Mouse (Mus musculus) C2C12 (cell line): ENCODE results near the gene Srxn1. TPM values are rescaled to one million over a fixed set of nuclear protein-coding genes. Genes with fewer than 3 reads are reported as not detected.

ENCODE experiments used
- H3K27me3 ChIP-seq: one replicate; pipeline ENCODE4 v1.6.1; 2011; ENCODE audit not compliant: control insufficient read depth, insufficient read depth, insufficient read length
- H3K36me3 ChIP-seq: one replicate; pipeline ENCODE4 v1.6.1; 2011; ENCODE audit not compliant: control insufficient read depth, insufficient read depth
- H3K4me3 ChIP-seq: one replicate; pipeline ENCODE4 v1.5.1; 2011; ENCODE audit warnings: mild to moderate bottlenecking, control low read depth; ENCODE audit not compliant: poor library complexity, insufficient read depth, severe bottlenecking
- H3K79me2 ChIP-seq: one replicate; pipeline ENCODE4 v1.6.1; 2011; ENCODE audit not compliant: control insufficient read depth, insufficient read depth
- H3K79me3 ChIP-seq: one replicate; pipeline ENCODE4 v1.6.1; 2011; ENCODE audit warnings: low read depth, control low read depth
- H3ac ChIP-seq: one replicate; pipeline ENCODE3; 2011; ENCODE audit warnings: low read depth; ENCODE audit not compliant: control insufficient read depth, insufficient read length
- CEBPB ChIP-seq: IDR thresholded peaks from one replicate; pipeline ENCODE4 v1.6.1; 2011; ENCODE audit warnings: low read depth, mild to moderate bottlenecking, control low read depth, moderate library complexity
- CTCF ChIP-seq: IDR thresholded peaks from one replicate; pipeline ENCODE4 v1.5.1; 2011; ENCODE audit not compliant: control insufficient read depth, insufficient read depth, insufficient read length
- FOSL1 ChIP-seq: IDR thresholded peaks from one replicate; pipeline ENCODE4 v1.8.0; 2011; ENCODE audit warnings: mild to moderate bottlenecking, low read length; ENCODE audit not compliant: poor library complexity, insufficient read depth, severe bottlenecking
- MAX ChIP-seq: IDR thresholded peaks from one replicate; pipeline ENCODE4 v1.6.1; 2011; ENCODE audit warnings: mild to moderate bottlenecking, control low read depth
- MYOD1 ChIP-seq: IDR thresholded peaks from one replicate; pipeline ENCODE4 v1.6.1; 2011; ENCODE audit warnings: low read depth; ENCODE audit not compliant: control insufficient read depth, insufficient read length
- MYOG ChIP-seq: IDR thresholded peaks from one replicate; pipeline ENCODE4 v1.6.1; 2011; ENCODE audit not compliant: control insufficient read depth, insufficient read length; ENCODE audit errors: extremely low read depth
- USF1 ChIP-seq: IDR thresholded peaks from one replicate; pipeline ENCODE4 v1.6.1; 2011; ENCODE audit warnings: low read depth, mild to moderate bottlenecking, control low read depth, moderate library complexity
- polyA plus RNA-seq: library from polyadenylated mRNA; unstranded; fragments of >200 nt; fragmentation: generic; extraction: Trizol; gene quantifications from one replicate; pipeline ENCODE4 v1.2.1, GENCODE M21; 2012; ENCODE audit warnings: missing spikeins

The Srxn1 gene
- polyA plus RNA-seq, 1 experiment = 60.3 TPM

DNA sequence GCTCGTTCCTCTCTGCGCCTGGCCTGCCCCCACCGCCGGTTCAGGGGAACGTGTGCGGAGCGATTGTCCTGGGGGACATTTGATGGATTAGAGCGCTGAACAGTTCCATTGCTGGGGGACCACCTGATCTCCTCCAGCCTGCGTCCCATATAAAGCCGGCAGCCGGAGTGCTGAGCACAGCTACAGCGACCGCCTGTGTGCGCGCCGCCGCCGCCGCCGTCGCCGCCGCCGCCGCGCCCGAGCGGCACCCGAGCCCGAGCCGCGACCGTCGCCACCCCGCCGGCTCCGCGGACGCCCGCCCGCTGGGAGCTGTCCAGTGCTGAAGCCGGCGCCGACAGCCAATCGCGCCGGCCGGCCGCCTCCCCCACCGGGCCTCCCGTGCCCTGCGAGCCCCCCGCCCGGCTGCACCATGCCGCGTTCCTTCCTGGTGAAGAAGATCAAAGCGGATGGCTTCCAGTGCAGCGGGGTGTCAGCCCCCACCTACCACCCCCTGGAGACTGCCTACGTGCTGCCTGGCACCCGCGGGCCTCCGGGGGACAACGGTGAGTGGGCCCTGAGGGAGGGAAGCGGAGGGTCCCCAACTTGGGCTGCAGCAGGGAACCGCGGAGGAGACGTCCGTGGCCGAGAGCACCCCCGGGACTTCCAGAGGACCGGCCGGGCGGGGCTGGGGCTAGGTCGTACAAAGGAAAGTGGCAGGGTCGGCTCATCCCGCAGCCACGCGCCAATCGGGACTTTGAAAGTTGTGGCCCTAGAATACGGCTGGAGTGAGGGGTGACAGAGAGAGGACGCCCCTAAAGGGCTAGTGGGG, 23.5 kb upstream of the Srxn1 start:
- H3K79me2 ChIP-seq = no peaks in the 10 kb centered on the region
- no peaks in the 10 kb centered on the region for H3K79me3 ChIP-seq
- H3K36me3 ChIP-seq = no peaks in the 10 kb centered on the region
- no peak overlapping the region for H3K4me3 ChIP-seq
- H3K27me3 ChIP-seq = peaks cover 60% of the 10 kb centered on the region
- no peak overlapping the region for H3ac ChIP-seq
- no peak for TF ChIP-seq FOSL1

DNA sequence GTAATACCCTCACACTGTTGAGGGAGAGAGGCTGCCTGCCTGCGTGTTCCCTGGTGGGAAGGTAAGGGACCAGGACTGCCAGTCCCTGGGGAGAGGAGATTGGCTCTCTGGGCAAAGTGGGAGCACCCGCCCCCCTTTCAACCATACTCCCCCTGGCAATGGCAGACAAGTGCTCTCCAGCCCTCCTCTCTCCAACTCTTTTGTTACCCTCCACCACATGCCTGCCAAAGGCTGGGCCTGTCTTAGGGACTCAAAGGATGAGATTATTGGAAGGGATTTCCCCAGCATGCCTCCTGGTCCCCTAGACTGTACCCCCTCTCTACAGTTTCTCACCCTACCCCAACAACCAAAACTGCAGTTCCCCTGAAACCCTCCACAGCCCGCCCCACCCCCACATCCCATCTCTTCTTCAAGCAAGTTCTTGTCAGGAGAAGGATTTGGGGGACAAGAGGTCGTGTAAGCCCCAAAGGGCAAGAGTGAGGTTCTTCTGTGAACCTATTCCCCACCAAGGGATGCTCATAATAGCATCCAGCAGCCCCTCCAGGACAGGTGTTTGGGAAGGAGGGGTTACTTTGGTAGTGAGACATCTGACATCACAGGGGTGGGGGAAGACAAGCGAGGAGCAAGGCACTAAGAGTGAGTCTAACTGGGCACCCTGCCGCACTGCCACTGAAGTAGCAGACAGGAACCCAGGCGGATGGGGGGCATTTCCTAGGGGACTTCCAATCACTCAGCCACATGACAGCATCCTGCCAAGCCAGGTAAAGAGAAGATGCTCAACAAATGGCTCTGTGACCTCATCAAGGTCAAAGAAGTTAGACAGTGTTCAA, 22.6 kb upstream of the Srxn1 start:
- H3K4me3 ChIP-seq = no peak overlapping the region
- no peaks in the 10 kb centered on the region for H3K79me3 ChIP-seq
- no peaks in the 10 kb centered on the region for H3K79me2 ChIP-seq
- TF ChIP-seq MYOD1 (no peak), CEBPB (no peak), MAX (no peak), CTCF (no peak), FOSL1 (no peak), USF1 (no peak), MYOG (no peak)
- no peaks in the 10 kb centered on the region for H3K36me3 ChIP-seq
- H3ac ChIP-seq = no peak overlapping the region
- peaks cover 54% of the 10 kb centered on the region for H3K27me3 ChIP-seq

DNA sequence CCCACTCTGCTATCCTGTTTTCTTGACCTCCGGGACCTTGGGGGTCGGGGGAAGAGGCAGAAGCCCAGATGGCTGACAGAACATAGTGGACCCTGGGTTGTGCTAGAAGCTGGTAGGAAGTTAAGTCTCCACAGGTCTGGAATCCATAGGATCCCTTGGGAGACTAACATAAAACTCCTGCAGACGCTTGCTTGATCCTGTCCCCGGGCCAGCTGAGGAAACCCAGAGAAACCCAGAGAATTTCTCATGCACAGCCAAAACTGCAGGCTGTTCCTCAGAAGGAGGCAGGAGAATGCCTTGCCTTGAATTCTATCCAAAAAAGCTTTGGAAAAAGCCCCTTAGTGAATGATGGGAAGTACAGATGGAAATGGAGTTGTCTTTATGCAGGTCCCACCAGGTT, 21.9 kb upstream of the Srxn1 start:
- H3K79me3 ChIP-seq = no peaks in the 10 kb centered on the region
- no peak overlapping the region for H3ac ChIP-seq
- H3K79me2 ChIP-seq = no peaks in the 10 kb centered on the region
- H3K36me3 ChIP-seq = no peaks in the 10 kb centered on the region
- H3K27me3 ChIP-seq = peaks cover 57% of the 10 kb centered on the region
- no peak overlapping the region for H3K4me3 ChIP-seq
- TF ChIP-seq MYOG (no peak), MAX (no peak), CTCF (no peak), CEBPB (no peak), FOSL1 (no peak), USF1 (no peak)

DNA sequence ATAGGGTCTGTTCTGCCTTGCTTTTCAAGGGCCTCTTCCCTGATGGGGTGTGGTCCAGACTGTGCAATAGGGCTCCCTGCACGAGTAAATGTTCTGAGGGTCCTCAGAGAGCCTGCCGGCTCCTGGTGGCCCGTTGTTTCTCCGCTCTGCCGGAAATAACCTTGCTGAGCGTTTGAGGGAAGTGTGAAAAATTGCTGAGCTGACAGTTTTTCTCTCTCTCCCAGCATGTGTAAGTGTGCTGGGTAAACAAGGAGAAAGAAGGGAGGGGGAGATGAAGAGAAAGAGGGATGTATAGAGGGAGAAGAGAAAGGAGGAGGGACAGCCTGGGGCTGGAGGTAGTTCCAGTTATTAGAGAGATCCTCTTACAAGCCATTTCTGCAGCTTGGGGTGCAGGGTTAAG, 21.0 kb upstream of the Srxn1 start:
- H3K4me3 ChIP-seq = no peak overlapping the region
- H3K79me2 ChIP-seq = no peaks in the 10 kb centered on the region
- no peak overlapping the region for H3ac ChIP-seq
- peaks cover 52% of the 10 kb centered on the region for H3K27me3 ChIP-seq
- no peaks in the 10 kb centered on the region for H3K36me3 ChIP-seq
- no peak for TF ChIP-seq CTCF
- no peak for TF ChIP-seq USF1
- TF ChIP-seq MYOD1 = no peak
- no peak for TF ChIP-seq MYOG
- TF ChIP-seq MAX = no peak
- TF ChIP-seq FOSL1 = no peak
- no peak for TF ChIP-seq CEBPB
- no peaks in the 10 kb centered on the region for H3K79me3 ChIP-seq

DNA sequence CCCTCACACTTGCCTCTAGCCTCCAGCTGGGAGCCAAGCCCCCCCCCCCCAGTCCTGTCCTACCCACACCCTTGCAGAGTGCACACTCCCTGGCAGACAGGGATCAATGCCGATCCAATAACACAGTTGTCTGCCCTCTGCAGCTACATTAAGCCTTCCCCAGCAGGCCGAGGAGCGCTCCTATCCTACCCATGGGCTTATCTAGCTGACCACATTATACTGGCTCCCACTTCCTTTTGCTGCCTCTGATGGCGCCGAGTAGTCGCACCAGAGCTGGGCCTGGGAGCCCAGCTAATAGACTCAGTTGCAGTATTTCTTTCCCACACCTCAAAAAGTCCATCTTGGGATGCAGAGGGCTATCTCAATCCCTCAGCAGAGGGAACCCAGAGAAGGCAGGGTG, 19.9 kb upstream of the Srxn1 start:
- TF ChIP-seq USF1 (no peak), CTCF (no peak), MAX (no peak), MYOD1 (no peak), MYOG (no peak), FOSL1 (no peak), CEBPB (no peak)
- H3ac ChIP-seq = no peak overlapping the region
- H3K36me3 ChIP-seq = no peaks in the 10 kb centered on the region
- no peaks in the 10 kb centered on the region for H3K79me3 ChIP-seq
- peaks cover 45% of the 10 kb centered on the region for H3K27me3 ChIP-seq
- no peaks in the 10 kb centered on the region for H3K79me2 ChIP-seq
- H3K4me3 ChIP-seq = no peak overlapping the region
